Mouse (Mus musculus) liver, adult 2 months (tissue): ENCODE measurements at regions not wholly inside any gene's neighbourhood (a gene's known extent, or its start where the extent isn't known, plus 50 kb on each side); places are given as distances from the start of the nearest gene placed in this dataset.

Experiments
- DNase-seq: peaks from one replicate; pipeline ENCODE4 v3.0.0-alpha.2; 2011; ENCODE audit warnings: low read depth, low spot score; ENCODE audit errors: extremely low read depth
- H3K27ac ChIP-seq: fragments of 200-500 bp; replicated peaks from 2 replicates; pipeline ENCODE4 v1.5.1; 2012; ENCODE audit warnings: low read depth, mild to moderate bottlenecking, control low read depth, inconsistent platforms, low read length; ENCODE audit not compliant: insufficient read depth
- H3K27me3 ChIP-seq: fragments of 200-500 bp; 2 replicates; pipeline ENCODE4 v1.6.1; 2012; ENCODE audit warnings: mild to moderate bottlenecking, moderate library complexity, low read length, inconsistent platforms; ENCODE audit not compliant: control insufficient read depth, insufficient read depth
- H3K36me3 ChIP-seq: fragments of 200-500 bp; 2 replicates; pipeline ENCODE4 v1.6.1; 2012; ENCODE audit warnings: low read length, inconsistent platforms; ENCODE audit not compliant: control insufficient read depth, insufficient read depth
- H3K4me1 ChIP-seq: fragments of 200-500 bp; 2 replicates; pipeline ENCODE4 v1.6.1; 2011; ENCODE audit warnings: low read length; ENCODE audit not compliant: control insufficient read depth, insufficient read depth
- H3K4me3 ChIP-seq: fragments of 200-500 bp; 2 replicates; pipeline ENCODE4 v1.5.1; 2011; ENCODE audit warnings: low read depth, mild to moderate bottlenecking, control low read depth, low read length, moderate library complexity; ENCODE audit not compliant: insufficient read depth
- H3K79me2 ChIP-seq: fragments of 200-500 bp; 2 replicates; pipeline ENCODE4 v1.6.1; 2012; ENCODE audit warnings: inconsistent platforms, mild to moderate bottlenecking, low read length, moderate library complexity; ENCODE audit not compliant: control insufficient read depth, insufficient read depth
- H3K9ac ChIP-seq: fragments of 200-500 bp; 2 replicates; pipeline ENCODE4 v1.6.1; 2012; ENCODE audit warnings: low read depth, mild to moderate bottlenecking, control low read depth, inconsistent platforms, low read length
- CTCF ChIP-seq: fragments of 200-500 bp; IDR thresholded peaks from 2 replicates; pipeline ENCODE4 v1.5.1; 2011; ENCODE audit warnings: low read depth, low read length, control low read depth
- POLR2A ChIP-seq: fragments of 200-500 bp; IDR thresholded peaks from 2 replicates; pipeline ENCODE4 v1.6.1; 2011; ENCODE audit warnings: low read length, control low read depth; ENCODE audit not compliant: insufficient read depth; ENCODE audit errors: extremely low read depth
- WGBS: fragments of 180-500 bp; shearing (Covaris S2); methylation state at CpG from one replicate; pipeline ENCODE4 v1.1.7; 2018; 5-methylcytosine and 5-hydroxymethylcytosine counted together

GRCm38 (mm10) chr15:36660986-36661385 lies 346.6 kb downstream of the Zfp706 start:
- H3K4me3 ChIP-seq: no peak overlapping the region
- no peak for DNase-seq
- H3K27ac ChIP-seq: no peak overlapping the region
- WGBS: 85% methylated on average over 7 of the region's 7 CpGs
- no peaks in the 10 kb centered on the region for H3K36me3 ChIP-seq
- no peaks in the 10 kb centered on the region for H3K4me1 ChIP-seq
- no peak overlapping the region for H3K9ac ChIP-seq
- H3K27me3 ChIP-seq: no peaks in the 10 kb centered on the region
- no peaks in the 10 kb centered on the region for H3K79me2 ChIP-seq
- TF ChIP-seq CTCF: no peak
- no peak for TF ChIP-seq POLR2A
